Mouse (Mus musculus) cortical plate, adult 2 months (tissue): ENCODE data around the gene Ddx42.

ENCODE experiments used
- CTCF ChIP-seq: fragments of 200-500 bp; IDR thresholded peaks from 2 replicates; pipeline ENCODE4 v1.5.1; 2011; ENCODE audit warnings: mild to moderate bottlenecking, control low read depth, low read length; ENCODE audit not compliant: insufficient read depth; ENCODE audit errors: extremely low read depth
- POLR2A ChIP-seq: fragments of 200-500 bp; IDR thresholded peaks from 2 replicates; pipeline ENCODE4 v1.6.1; 2011; ENCODE audit warnings: mild to moderate bottlenecking, low read length, control low read depth; ENCODE audit not compliant: insufficient read depth; ENCODE audit errors: extremely low read depth

DNA sequence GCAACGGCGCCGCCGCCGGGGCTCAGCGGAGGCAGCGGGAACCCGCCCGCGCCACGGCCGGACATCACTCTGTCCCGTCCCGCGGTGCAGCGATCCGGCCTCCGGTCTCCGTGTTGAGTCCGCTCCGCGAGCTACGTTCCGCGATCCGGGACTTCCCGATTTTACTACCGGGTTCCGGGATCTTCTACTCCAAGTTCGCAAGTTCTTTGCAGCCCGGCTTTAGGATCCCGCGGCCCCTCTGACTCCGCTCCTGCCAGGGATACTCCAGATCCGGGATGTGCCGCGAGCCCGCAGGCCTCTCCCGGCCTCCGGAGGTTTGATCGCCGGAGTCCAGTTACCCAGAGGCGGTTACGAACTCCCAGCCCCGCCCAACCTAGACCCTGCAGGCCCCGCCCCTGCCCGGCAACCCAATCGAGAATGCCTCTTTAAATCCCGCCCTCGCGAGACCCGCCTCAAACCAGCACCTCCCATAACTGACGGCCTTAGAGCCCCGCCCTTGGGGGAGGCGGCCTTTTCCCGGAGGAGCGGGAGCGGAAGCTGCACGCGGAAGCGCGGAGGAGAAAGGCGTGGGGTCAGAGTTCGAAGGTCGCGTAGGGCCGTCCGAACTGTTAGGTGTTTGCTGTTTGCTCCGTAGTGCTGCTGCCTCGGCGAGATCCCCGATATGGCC, 56.1 kb downstream of the Ddx42 start, which contains the start of gene Smarcd2:
- TF ChIP-seq CTCF (no peak), POLR2A (peak; percentile 63)
